Mouse (Mus musculus) olfactory bulb, adult 2 months (tissue): ENCODE measurements around the gene Sun5. TPM values are rescaled to one million over a fixed set of nuclear protein-coding genes. Genes with fewer than 3 reads are reported as not detected.
"Not testable (repeated sequence)": the region's sequence is repeated elsewhere in the genome, so short reads cannot be mapped to it uniquely, and the experiment has no call there.

ENCODE experiments used
- H3K27ac ChIP-seq: fragments of 200-500 bp; 2 replicates; pipeline ENCODE4 v1.5.1; 2012; ENCODE audit warnings: low read depth, low read length; ENCODE audit not compliant: insufficient read depth
- H3K4me1 ChIP-seq: fragments of 200-500 bp; 2 replicates; pipeline ENCODE4 v1.6.1; 2012; ENCODE audit warnings: low read length; ENCODE audit not compliant: control insufficient read depth, insufficient read depth
- H3K4me3 ChIP-seq: fragments of 200-500 bp; 2 replicates; pipeline ENCODE4 v1.5.1; 2012; ENCODE audit warnings: mild to moderate bottlenecking, low read depth, low read length, moderate library complexity; ENCODE audit not compliant: insufficient read depth
- CTCF ChIP-seq: fragments of 200-500 bp; IDR thresholded peaks from 2 replicates; pipeline ENCODE4 v1.5.1; 2012; ENCODE audit warnings: low read depth, mild to moderate bottlenecking, low read length, moderate library complexity; ENCODE audit not compliant: insufficient read depth
- POLR2A ChIP-seq: fragments of 200-500 bp; IDR thresholded peaks from 2 replicates; pipeline ENCODE4 v1.6.1; 2012; ENCODE audit warnings: mild to moderate bottlenecking, low read depth, low read length, moderate library complexity; ENCODE audit not compliant: insufficient read depth
- WGBS: fragments of 180-500 bp; shearing (Covaris S2); methylation state at CpG from one replicate; pipeline ENCODE4 v1.1.7; 2018; 5-methylcytosine and 5-hydroxymethylcytosine counted together
- polyA plus RNA-seq: library from polyadenylated mRNA; stranded (reverse); fragments of >200 nt; gene quantifications from 2 replicates; pipeline ENCODE4 v1.2.4, GENCODE M21; 2012; ENCODE audit warnings: low replicate concordance; ENCODE audit not compliant: missing spikeins, insufficient read depth, insufficient read length

Gene Sun5
- polyA plus RNA-seq, 1 experiment, result not detected

GRCm38 (mm10) chr2:153827171-153827830 lies 43.6 kb downstream of the Sun5 start:
- Histone ChIP-seq H3K4me1 (peaks cover 5% of the 10 kb centered on the region; the same call in 1 of the 2 replicates), H3K4me3 (no peak overlapping the region), H3K27ac (no peak overlapping the region)
- TF ChIP-seq POLR2A (no peak), CTCF (no peak)
- 86% methylated on average over 8 of the region's 8 CpGs for WGBS

GRCm38 (mm10) chr2:153825900-153826299 lies 45.0 kb downstream of the Sun5 start:
- not testable (repeated sequence) for H3K4me3 ChIP-seq, H3K4me1 ChIP-seq, H3K27ac ChIP-seq
- 72% methylated on average over 32 of the region's 32 CpGs for WGBS

- 50% methylated on average over 6 of the region's 6 CpGs for WGBS
- TF ChIP-seq CTCF, result no peak
- TF ChIP-seq POLR2A, result no peak
- Histone ChIP-seq H3K27ac (no peak overlapping the region), H3K4me3 (no peak overlapping the region), H3K4me1 (peaks cover 5% of the 10 kb centered on the region; the same call in 1 of the 2 replicates)
These were observed 46.3 kb downstream of the Sun5 start for GRCm38 (mm10) chr2:153824593-153824992.

- TF ChIP-seq CTCF (no peak), POLR2A (no peak)
- Histone ChIP-seq H3K4me1 (peaks cover 5% of the 10 kb centered on the region; the same call in 1 of the 2 replicates), H3K27ac (no peak overlapping the region), H3K4me3 (no peak overlapping the region)
- WGBS, result 99% methylated on average over 2 of the region's 2 CpGs
These were observed 48.8 kb downstream of the Sun5 start for GRCm38 (mm10) chr2:153822005-153822543.

GRCm38 (mm10) chr2:153809921-153810320 lies 61.0 kb downstream of the Sun5 start:
- no peak overlapping the region for H3K4me3 ChIP-seq
- no peak overlapping the region for H3K27ac ChIP-seq
- TF ChIP-seq POLR2A, result no peak
- TF ChIP-seq CTCF, result no peak
- WGBS, result 79% methylated on average over 3 of the region's 3 CpGs
- no peaks in the 10 kb centered on the region for H3K4me1 ChIP-seq

- TF ChIP-seq CTCF (no peak), POLR2A (no peak)
- Histone ChIP-seq H3K4me3 (no peak overlapping the region), H3K27ac (no peak overlapping the region), H3K4me1 (no peaks in the 10 kb centered on the region)
- WGBS, result 90% methylated on average over 6 of the region's 6 CpGs
These were observed 62.0 kb downstream of the Sun5 start for GRCm38 (mm10) chr2:153808841-153809240.

- Histone ChIP-seq H3K4me3 (no peak overlapping the region), H3K4me1 (no peaks in the 10 kb centered on the region), H3K27ac (no peak overlapping the region)
- no peak for TF ChIP-seq CTCF
- no peak for TF ChIP-seq POLR2A
- WGBS, result 84% methylated on average over 8 of the region's 8 CpGs
These were observed 62.7 kb downstream of the Sun5 start for GRCm38 (mm10) chr2:153808146-153808545.

GRCm38 (mm10) chr2:153807464-153807863 lies 63.4 kb downstream of the Sun5 start:
- not testable (repeated sequence) for H3K27ac ChIP-seq, H3K4me1 ChIP-seq, H3K4me3 ChIP-seq

Other genes starting within 250 kb of the Sun5 start
- not detected in 2 replicates for gene Commd7, start 238.3 kb downstream of the Sun5 start, polyA plus RNA-seq
- not detected in 2 replicates for gene Dnmt3b, start 221.6 kb downstream of the Sun5 start, polyA plus RNA-seq
- gene Dnmt3c, start 174.4 kb downstream of the Sun5 start, polyA plus RNA-seq, result not detected in 2 replicates
- gene Mapre1, start 129.8 kb downstream of the Sun5 start, polyA plus RNA-seq, result 41.3 and 62.3 TPM in 2 replicates
- not detected in 2 replicates for gene Efcab8, start 91.2 kb downstream of the Sun5 start, polyA plus RNA-seq
- not detected in 2 replicates for gene Bpifb2, start 4.0 kb upstream of the Sun5 start, polyA plus RNA-seq
- gene Bpifb6, start 29.3 kb upstream of the Sun5 start, polyA plus RNA-seq, result not detected in 2 replicates
- not detected in 2 replicates for gene Bpifb3, start 47.1 kb upstream of the Sun5 start, polyA plus RNA-seq
- gene Bpifb4, start 67.1 kb upstream of the Sun5 start, polyA plus RNA-seq, result not detected in 2 replicates
- gene Bpifa6, start 103.9 kb upstream of the Sun5 start, polyA plus RNA-seq, result not detected in 2 replicates
- gene Bpifa2, start 137.2 kb upstream of the Sun5 start, polyA plus RNA-seq, result not detected in 2 replicates